Mouse (Mus musculus): Measurements from ENCODE around the gene Rnf166.

Gene Rnf166

GRCm38 (mm10) chr8:122475580-122476320, at the start of gene Rnf166, which contains the start of gene Ctu2:
Rnf166 (minus strand) TSS chr8:122476064.
Ctu2 (plus strand) TSS chr8:122476143.
- peak; percentile 96 for DNase-seq

GRCm38 (mm10) chr8:122525004-122525403, 49.1 kb upstream of the Rnf166 start:
- no peak for DNase-seq

- no peak for DNase-seq
Measured at GRCm38 (mm10) chr8:122524506-122524905, 48.6 kb upstream of the Rnf166 start.

- DNase-seq: peak; percentile 40
Measured at GRCm38 (mm10) chr8:122523652-122524360, 47.9 kb upstream of the Rnf166 start.

GRCm38 (mm10) chr8:122522796-122523651, 47.2 kb upstream of the Rnf166 start:
- DNase-seq: no peak

GRCm38 (mm10) chr8:122520611-122521010, 44.7 kb upstream of the Rnf166 start:
- no peak for DNase-seq

GRCm38 (mm10) chr8:122517541-122518190, 41.8 kb upstream of the Rnf166 start:
- DNase-seq: no peak

- DNase-seq: no peak
Measured at GRCm38 (mm10) chr8:122515699-122516098, 39.8 kb upstream of the Rnf166 start.

- DNase-seq: no peak
Measured at GRCm38 (mm10) chr8:122512392-122512791, 36.5 kb upstream of the Rnf166 start.

GRCm38 (mm10) chr8:122511552-122511951, 35.7 kb upstream of the Rnf166 start:
- no peak for DNase-seq

GRCm38 (mm10) chr8:122500856-122501255, 25.0 kb upstream of the Rnf166 start:
- DNase-seq: peak; percentile 74

- DNase-seq: no peak
Measured at GRCm38 (mm10) chr8:122497912-122498311, 22.0 kb upstream of the Rnf166 start.

GRCm38 (mm10) chr8:122497016-122497734, 21.3 kb upstream of the Rnf166 start:
- no peak for DNase-seq

- no peak for DNase-seq
Measured at GRCm38 (mm10) chr8:122488387-122488786, 12.5 kb upstream of the Rnf166 start.

- DNase-seq: no peak
Measured at GRCm38 (mm10) chr8:122484831-122485230, 9.0 kb upstream of the Rnf166 start.

GRCm38 (mm10) chr8:122483877-122484276, 8.0 kb upstream of the Rnf166 start:
- no peak for DNase-seq

- DNase-seq: no peak
Measured at GRCm38 (mm10) chr8:122482448-122482847, 6.6 kb upstream of the Rnf166 start.

GRCm38 (mm10) chr8:122474951-122475560, 808 bp downstream of the Rnf166 start:
- no peak for DNase-seq

GRCm38 (mm10) chr8:122473911-122474421, 1.9 kb downstream of the Rnf166 start:
- DNase-seq: no peak

- peak; percentile 4 for DNase-seq
Measured at GRCm38 (mm10) chr8:122470691-122471090, 5.2 kb downstream of the Rnf166 start.

- peak; percentile 8 for DNase-seq
Measured at GRCm38 (mm10) chr8:122469965-122470364, 5.9 kb downstream of the Rnf166 start.

Measured in right cerebral cortex, postnatal 14 days (tissue).